Mouse (Mus musculus): ENCODE measurements around the gene Pax7. TPM values are rescaled to one million over a fixed set of nuclear protein-coding genes. Genes with fewer than 3 reads are reported as not detected.

The Pax7 gene
- polyA plus RNA-seq (2014; fragmentation: Nextera tagmentation; extraction: Ambion mirVana): 0.19 and 0.27 TPM in 2 replicates

- Histone ChIP-seq H3K27ac (ENCODE audit: low read depth, low read length) (no peak within 1 kb of the TSS), H3K4me3 (ENCODE audit: low read depth, low read length) (peak within 1 kb of the TSS; percentile 29), H3K9ac (replicated peaks; ENCODE audit: low read depth, low read length) (0 out of 2 replicates have a peak within 1 kb of the TSS, but pooled peaks have one; percentile 25), H3K9me3 (ENCODE audit: control insufficient read depth, low read length) (no peaks in the 10 kb centered on the region), H3K27me3 (ENCODE audit: control insufficient read depth, insufficient read depth, low read length) (peaks cover 22% of the 10 kb centered on the region), H3K4me2 (ENCODE audit: low read depth, low read length) (peak within 1 kb of the TSS; percentile 44), H3K36me3 (ENCODE audit: control insufficient read depth, insufficient read depth, low read length) (no peaks in the 10 kb centered on the region), H3K4me1 (ENCODE audit: control insufficient read depth, insufficient read depth, low read length) (peaks cover 12% of the 10 kb centered on the region)
- ATAC-seq (ENCODE audit: low read depth): no peak
- WGBS: under 1% methylated on average over 28 of the region's 41 CpGs
Observed at GRCm38 (mm10) chr4:139833036-139833634, at the start of gene Pax7. TSS of gene Pax7 (minus strand) at chr4:139833528.

- no peak overlapping the region for H3K27ac ChIP-seq (ENCODE audit: low read depth, low read length)
- H3K27me3 ChIP-seq (ENCODE audit: control insufficient read depth, insufficient read depth, low read length): no peaks in the 10 kb centered on the region
- no peaks in the 10 kb centered on the region for H3K9me3 ChIP-seq (ENCODE audit: control insufficient read depth, low read length)
- no peaks in the 10 kb centered on the region for H3K4me1 ChIP-seq (ENCODE audit: control insufficient read depth, insufficient read depth, low read length)
- no peak for ATAC-seq (ENCODE audit: low read depth)
- no peaks in the 10 kb centered on the region for H3K36me3 ChIP-seq (ENCODE audit: control insufficient read depth, insufficient read depth, low read length)
- H3K4me3 ChIP-seq (ENCODE audit: low read depth, low read length): no peak overlapping the region
- no peak overlapping the region for H3K4me2 ChIP-seq (ENCODE audit: low read depth, low read length)
- no peak overlapping the region for H3K9ac ChIP-seq (replicated peaks; ENCODE audit: low read depth, low read length)
Observed at GRCm38 (mm10) chr4:139881796-139882195, 48.5 kb upstream of the Pax7 start.

- no peak overlapping the region for H3K27ac ChIP-seq (ENCODE audit: low read depth, low read length)
Observed at GRCm38 (mm10) chr4:139879324-139879723, 46.0 kb upstream of the Pax7 start.

GRCm38 (mm10) chr4:139878443-139878842 is 45.1 kb upstream of the Pax7 start:
- ATAC-seq (ENCODE audit: low read depth): no peak
- H3K27ac ChIP-seq (ENCODE audit: low read depth, low read length): no peak overlapping the region
- no peaks in the 10 kb centered on the region for H3K4me1 ChIP-seq (ENCODE audit: control insufficient read depth, insufficient read depth, low read length)
- WGBS: 75% methylated on average over 4 of the region's 4 CpGs
- H3K4me3 ChIP-seq (ENCODE audit: low read depth, low read length): no peak overlapping the region
- H3K9me3 ChIP-seq (ENCODE audit: control insufficient read depth, low read length): no peaks in the 10 kb centered on the region
- no peaks in the 10 kb centered on the region for H3K27me3 ChIP-seq (ENCODE audit: control insufficient read depth, insufficient read depth, low read length)
- no peak overlapping the region for H3K4me2 ChIP-seq (ENCODE audit: low read depth, low read length)
- no peak overlapping the region for H3K9ac ChIP-seq (replicated peaks; ENCODE audit: low read depth, low read length)
- H3K36me3 ChIP-seq (ENCODE audit: control insufficient read depth, insufficient read depth, low read length): no peaks in the 10 kb centered on the region

More at GRCm38 (mm10) chr4:139879324-139879723, 46.0 kb upstream of the Pax7 start:
- 66% methylated on average over 7 of the region's 7 CpGs for WGBS
- H3K27me3 ChIP-seq (ENCODE audit: control insufficient read depth, insufficient read depth, low read length): no peaks in the 10 kb centered on the region
- no peak overlapping the region for H3K4me2 ChIP-seq (ENCODE audit: low read depth, low read length)
- H3K4me1 ChIP-seq (ENCODE audit: control insufficient read depth, insufficient read depth, low read length): no peaks in the 10 kb centered on the region
- H3K36me3 ChIP-seq (ENCODE audit: control insufficient read depth, insufficient read depth, low read length): no peaks in the 10 kb centered on the region
- H3K9ac ChIP-seq (replicated peaks; ENCODE audit: low read depth, low read length): no peak overlapping the region
- no peaks in the 10 kb centered on the region for H3K9me3 ChIP-seq (ENCODE audit: control insufficient read depth, low read length)
- ATAC-seq (ENCODE audit: low read depth): no peak
- no peak overlapping the region for H3K4me3 ChIP-seq (ENCODE audit: low read depth, low read length)

- no peak overlapping the region for H3K4me2 ChIP-seq (ENCODE audit: low read depth, low read length)
- H3K4me3 ChIP-seq (ENCODE audit: low read depth, low read length): no peak overlapping the region
- H3K9me3 ChIP-seq (ENCODE audit: control insufficient read depth, low read length): no peaks in the 10 kb centered on the region
- no peaks in the 10 kb centered on the region for H3K27me3 ChIP-seq (ENCODE audit: control insufficient read depth, insufficient read depth, low read length)
- no peak overlapping the region for H3K9ac ChIP-seq (replicated peaks; ENCODE audit: low read depth, low read length)
- no peaks in the 10 kb centered on the region for H3K36me3 ChIP-seq (ENCODE audit: control insufficient read depth, insufficient read depth, low read length)
- H3K27ac ChIP-seq (ENCODE audit: low read depth, low read length): no peak overlapping the region
- ATAC-seq (ENCODE audit: low read depth): peak; percentile 89
- H3K4me1 ChIP-seq (ENCODE audit: control insufficient read depth, insufficient read depth, low read length): no peaks in the 10 kb centered on the region
- WGBS: 7% methylated on average over 4 of the region's 4 CpGs
Observed at GRCm38 (mm10) chr4:139877269-139877668, 43.9 kb upstream of the Pax7 start.

GRCm38 (mm10) chr4:139872595-139872994 is 39.3 kb upstream of the Pax7 start:
- no peak overlapping the region for H3K4me3 ChIP-seq (ENCODE audit: low read depth, low read length)
- H3K27ac ChIP-seq (ENCODE audit: low read depth, low read length): no peak overlapping the region
- H3K4me1 ChIP-seq (ENCODE audit: control insufficient read depth, insufficient read depth, low read length): no peaks in the 10 kb centered on the region
- H3K9ac ChIP-seq (replicated peaks; ENCODE audit: low read depth, low read length): no peak overlapping the region
- no peaks in the 10 kb centered on the region for H3K36me3 ChIP-seq (ENCODE audit: control insufficient read depth, insufficient read depth, low read length)
- no peaks in the 10 kb centered on the region for H3K9me3 ChIP-seq (ENCODE audit: control insufficient read depth, low read length)
- ATAC-seq (ENCODE audit: low read depth): peak; percentile 76
- WGBS: 6% methylated on average over 3 of the region's 3 CpGs
- H3K27me3 ChIP-seq (ENCODE audit: control insufficient read depth, insufficient read depth, low read length): no peaks in the 10 kb centered on the region
- H3K4me2 ChIP-seq (ENCODE audit: low read depth, low read length): no peak overlapping the region

GRCm38 (mm10) chr4:139871699-139872098 is 38.4 kb upstream of the Pax7 start:
- WGBS: 28% methylated on average over 12 of the region's 12 CpGs
- H3K4me2 ChIP-seq (ENCODE audit: low read depth, low read length): no peak overlapping the region
- no peak overlapping the region for H3K27ac ChIP-seq (ENCODE audit: low read depth, low read length)
- ATAC-seq (ENCODE audit: low read depth): no peak
- no peak overlapping the region for H3K4me3 ChIP-seq (ENCODE audit: low read depth, low read length)
- no peak overlapping the region for H3K9ac ChIP-seq (replicated peaks; ENCODE audit: low read depth, low read length)
- H3K4me1 ChIP-seq (ENCODE audit: control insufficient read depth, insufficient read depth, low read length): no peaks in the 10 kb centered on the region
- H3K9me3 ChIP-seq (ENCODE audit: control insufficient read depth, low read length): no peaks in the 10 kb centered on the region
- no peaks in the 10 kb centered on the region for H3K36me3 ChIP-seq (ENCODE audit: control insufficient read depth, insufficient read depth, low read length)
- no peaks in the 10 kb centered on the region for H3K27me3 ChIP-seq (ENCODE audit: control insufficient read depth, insufficient read depth, low read length)

- Histone ChIP-seq H3K4me3 (ENCODE audit: low read depth, low read length) (no peak overlapping the region), H3K27ac (ENCODE audit: low read depth, low read length) (no peak overlapping the region), H3K4me2 (ENCODE audit: low read depth, low read length) (no peak overlapping the region), H3K9ac (replicated peaks; ENCODE audit: low read depth, low read length) (no peak overlapping the region), H3K36me3 (ENCODE audit: control insufficient read depth, insufficient read depth, low read length) (no peaks in the 10 kb centered on the region), H3K9me3 (ENCODE audit: control insufficient read depth, low read length) (no peaks in the 10 kb centered on the region), H3K4me1 (ENCODE audit: control insufficient read depth, insufficient read depth, low read length) (no peaks in the 10 kb centered on the region), H3K27me3 (ENCODE audit: control insufficient read depth, insufficient read depth, low read length) (no peaks in the 10 kb centered on the region)
- ATAC-seq (ENCODE audit: low read depth): no peak
- WGBS: 81% methylated on average over 1 of the region's 1 CpGs
Observed at GRCm38 (mm10) chr4:139863218-139863617, 29.9 kb upstream of the Pax7 start.

GRCm38 (mm10) chr4:139858635-139859176 is 25.4 kb upstream of the Pax7 start:
- Histone ChIP-seq H3K4me3 (ENCODE audit: low read depth, low read length) (no peak overlapping the region), H3K9me3 (ENCODE audit: control insufficient read depth, low read length) (no peaks in the 10 kb centered on the region), H3K4me1 (ENCODE audit: control insufficient read depth, insufficient read depth, low read length) (no peaks in the 10 kb centered on the region), H3K36me3 (ENCODE audit: control insufficient read depth, insufficient read depth, low read length) (no peaks in the 10 kb centered on the region), H3K9ac (replicated peaks; ENCODE audit: low read depth, low read length) (no peak overlapping the region), H3K27me3 (ENCODE audit: control insufficient read depth, insufficient read depth, low read length) (peaks cover 2% of the 10 kb centered on the region; the same call in 1 of the 2 replicates), H3K27ac (ENCODE audit: low read depth, low read length) (no peak overlapping the region), H3K4me2 (ENCODE audit: low read depth, low read length) (no peak overlapping the region)
- peak; percentile 79 for ATAC-seq (ENCODE audit: low read depth)
- 3% methylated on average over 13 of the region's 13 CpGs for WGBS
